Mouse (Mus musculus): Measurements from ENCODE around the gene Gemin2.
"Not testable (repeated sequence)": the region's sequence is repeated elsewhere in the genome, so short reads cannot be mapped to it uniquely, and the experiment has no call there.

Gemin2 gene

DNA sequence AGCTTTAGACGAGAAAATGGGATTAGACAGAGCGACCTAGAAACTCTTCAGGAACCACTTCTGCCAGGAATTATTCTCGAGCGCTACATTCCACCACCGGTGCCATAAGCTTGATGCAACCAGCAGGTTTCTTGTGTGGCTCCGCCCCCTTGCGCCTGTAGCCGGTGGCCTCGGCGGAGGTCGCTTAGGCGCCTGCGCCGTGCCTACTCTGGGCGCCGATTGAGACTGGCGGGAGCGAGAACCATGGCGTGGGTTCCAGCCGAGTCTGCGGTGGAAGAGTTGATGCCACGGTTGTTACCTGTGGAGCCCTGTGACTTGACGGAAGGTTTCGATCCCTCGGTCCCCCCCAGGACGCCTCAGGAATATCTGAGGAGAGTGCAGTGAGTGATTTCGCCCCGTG lies at the start of gene Gemin2:
Gene Gemin2, plus strand, starts transcription at position 160 of the 400 bp plus-strand sequence.
- peak; percentile 95 for DNase-seq (ENCODE audit: low spot score)

DNA sequence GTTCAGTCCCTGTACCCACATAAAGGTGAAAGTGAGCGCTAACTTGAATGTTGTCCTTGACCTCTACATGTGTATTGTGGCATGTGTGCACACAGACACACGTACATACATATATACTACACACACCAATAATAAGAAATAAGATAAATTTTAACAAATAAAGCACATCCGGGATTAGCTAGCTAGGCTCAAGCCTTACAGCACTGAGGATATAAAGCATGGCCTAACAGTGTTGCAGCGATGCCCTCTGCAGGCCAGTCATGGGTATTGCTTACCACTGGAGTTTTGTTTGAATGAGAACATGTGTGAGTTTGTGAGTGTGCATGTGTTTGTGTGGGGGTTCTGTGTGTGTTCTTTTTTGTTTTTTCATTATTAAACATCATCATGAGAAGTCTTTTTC lies 48.6 kb upstream of the Gemin2 start:
- DNase-seq (ENCODE audit: low spot score) = peak; percentile 46

DNA sequence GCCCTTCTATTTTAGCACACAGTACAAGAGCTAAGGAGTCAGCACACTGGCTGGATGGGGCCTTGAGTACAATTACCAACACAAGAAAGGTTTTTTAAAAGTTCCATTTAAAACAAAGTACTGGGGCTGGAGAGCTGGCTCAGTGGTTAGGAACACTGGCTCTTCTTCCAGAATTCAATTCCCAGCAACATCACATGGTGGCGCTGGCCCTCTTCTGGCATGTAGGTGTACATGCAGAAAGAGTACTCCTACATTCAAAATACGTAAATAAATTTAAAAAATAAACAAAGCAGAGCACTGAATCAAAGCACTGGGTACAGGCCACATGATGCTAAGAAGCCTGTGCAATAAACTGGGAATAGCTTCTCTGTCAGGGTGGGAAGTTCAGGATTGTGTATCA lies 36.2 kb upstream of the Gemin2 start:
- DNase-seq (ENCODE audit: low spot score) = no peak

DNA sequence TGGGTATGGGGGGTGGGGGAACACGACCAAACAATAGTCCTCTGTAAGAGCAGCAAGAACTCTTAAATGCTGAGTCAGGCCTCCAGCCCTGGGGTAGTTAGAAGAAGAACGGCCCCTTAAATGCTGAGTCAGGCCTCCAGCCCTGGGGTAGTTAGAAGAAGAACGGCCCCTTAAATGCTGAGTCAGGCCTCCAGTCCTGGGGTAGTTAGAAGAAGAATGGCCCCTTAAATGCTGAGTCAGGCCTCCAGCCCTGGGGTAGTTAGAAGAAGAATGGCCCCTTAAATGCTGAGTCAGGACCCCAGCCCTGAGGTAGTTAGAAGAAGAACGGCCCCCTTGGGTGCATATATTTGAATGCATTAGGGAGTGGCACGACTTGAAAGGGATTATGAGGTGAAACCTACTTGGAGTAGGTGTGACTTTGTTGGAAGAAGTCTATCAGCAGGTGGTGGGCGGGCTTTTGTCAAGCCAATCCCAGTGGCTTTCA lies 32.0 kb upstream of the Gemin2 start:
- not testable (repeated sequence) for DNase-seq (ENCODE audit: low spot score)

DNA sequence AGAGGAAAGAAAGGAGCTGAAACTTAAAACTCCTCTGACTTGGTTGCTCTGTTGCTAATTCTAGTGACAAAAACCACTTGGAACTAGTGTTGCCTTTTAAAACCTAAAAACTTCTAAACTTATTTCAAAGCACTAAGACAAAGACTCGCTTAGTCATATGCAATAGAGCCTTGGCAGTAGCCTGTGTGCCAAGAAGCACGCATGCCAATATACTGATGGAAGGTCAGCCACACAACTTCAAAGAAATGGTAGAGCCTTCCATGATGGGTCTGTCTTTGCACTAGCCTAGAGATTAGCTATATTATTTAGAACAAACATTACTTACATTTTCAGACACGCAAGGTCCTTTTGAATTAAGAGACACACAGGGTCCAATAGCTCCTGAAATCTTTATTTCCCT lies 27.4 kb upstream of the Gemin2 start:
- DNase-seq (ENCODE audit: low spot score) = no peak

DNA sequence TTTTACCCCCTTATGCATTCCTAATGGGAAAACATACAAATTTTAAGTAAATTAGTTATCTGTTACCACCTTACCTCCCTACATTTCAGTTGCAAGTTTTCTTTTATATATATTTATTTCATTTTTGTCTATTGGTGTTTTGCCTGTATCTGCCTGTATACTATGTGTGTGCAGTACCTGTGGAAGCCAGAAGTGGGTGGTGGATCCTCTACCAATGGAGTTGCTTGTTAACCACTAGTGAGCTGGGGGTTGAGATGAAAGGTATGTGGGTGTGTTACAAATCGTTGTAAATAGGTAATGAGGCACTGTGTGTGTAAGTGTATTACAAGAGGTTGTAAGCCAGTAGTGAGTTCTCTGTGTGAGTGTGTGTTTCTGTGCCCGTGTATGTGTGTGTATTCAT lies 2.7 kb upstream of the Gemin2 start:
- peak; percentile 27 for DNase-seq (ENCODE audit: low spot score)

DNA sequence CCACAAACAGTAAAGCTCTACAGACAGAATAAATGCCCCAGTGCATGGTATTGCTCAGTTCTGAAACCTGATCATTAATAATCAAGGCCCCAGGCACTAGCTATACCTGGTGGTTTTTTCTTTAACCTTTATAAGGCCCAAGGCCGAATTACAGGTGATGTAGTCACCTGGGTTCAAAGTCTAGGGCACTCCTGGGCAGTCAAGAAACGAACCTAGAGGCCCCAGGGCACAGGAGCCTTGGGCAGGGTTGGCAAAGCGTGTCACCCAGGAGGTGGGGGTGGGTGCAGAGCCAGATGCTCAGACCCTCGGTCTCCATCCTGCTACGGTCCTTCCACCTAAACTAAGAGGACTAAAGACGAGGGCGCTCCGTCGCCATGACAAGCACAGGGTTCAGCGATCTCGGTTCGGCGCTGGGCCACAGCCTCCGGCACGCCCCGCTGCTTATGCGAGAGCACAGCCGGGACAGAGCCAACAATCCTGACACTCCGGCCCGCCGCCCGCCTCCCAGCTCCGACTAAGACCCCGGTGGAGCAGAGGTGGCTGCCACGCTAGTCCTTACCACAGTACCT lies 1.8 kb upstream of the Gemin2 start:
- DNase-seq (ENCODE audit: low spot score) = no peak

DNA sequence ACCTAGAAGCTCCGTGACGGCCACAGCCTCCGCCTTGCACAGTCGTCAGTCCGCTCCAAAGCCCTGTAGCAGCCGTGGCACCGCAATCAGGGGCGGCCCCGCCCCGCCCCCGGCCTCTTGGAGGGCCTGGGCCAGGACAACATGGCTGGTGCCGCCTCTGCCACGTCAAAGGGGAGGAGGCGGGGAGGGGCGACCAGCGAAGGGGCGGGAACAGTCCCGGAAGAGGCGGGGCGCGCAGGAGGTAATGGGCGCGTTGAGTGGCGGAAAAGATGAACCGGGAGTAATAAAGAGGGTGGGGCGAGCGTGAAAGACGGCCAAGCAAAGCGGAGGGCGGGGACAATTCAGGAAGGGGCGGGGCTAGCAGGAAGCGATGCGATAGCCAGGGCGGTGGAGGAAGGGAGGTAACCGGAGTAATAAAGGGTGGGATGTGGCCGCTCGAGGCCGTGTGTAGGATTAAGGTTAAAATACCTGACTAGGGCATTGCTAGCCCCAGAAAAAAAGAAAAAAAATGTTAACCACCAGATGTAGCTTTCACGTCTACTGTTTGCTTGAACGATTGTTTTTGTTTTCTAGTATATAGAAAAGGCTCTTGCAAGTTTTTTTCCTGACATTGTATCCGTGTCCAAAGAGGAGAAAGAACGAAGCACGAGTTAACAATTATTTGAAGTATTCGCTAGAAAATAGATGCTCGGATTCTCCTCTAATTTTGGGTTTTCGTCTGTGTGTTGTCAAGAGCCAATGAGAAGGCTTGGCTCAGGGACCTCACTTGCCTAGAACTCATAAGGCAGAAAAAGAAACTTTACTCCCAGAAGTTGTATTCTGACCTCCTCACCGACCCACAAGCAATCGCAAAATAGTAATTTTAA lies 1.1 kb upstream of the Gemin2 start, which contains the start of gene Sec23a:
Gene Sec23a, minus strand, starts transcription at position 174 of the 866 bp plus-strand sequence.
- DNase-seq (ENCODE audit: low spot score) = peak; percentile 98

DNA sequence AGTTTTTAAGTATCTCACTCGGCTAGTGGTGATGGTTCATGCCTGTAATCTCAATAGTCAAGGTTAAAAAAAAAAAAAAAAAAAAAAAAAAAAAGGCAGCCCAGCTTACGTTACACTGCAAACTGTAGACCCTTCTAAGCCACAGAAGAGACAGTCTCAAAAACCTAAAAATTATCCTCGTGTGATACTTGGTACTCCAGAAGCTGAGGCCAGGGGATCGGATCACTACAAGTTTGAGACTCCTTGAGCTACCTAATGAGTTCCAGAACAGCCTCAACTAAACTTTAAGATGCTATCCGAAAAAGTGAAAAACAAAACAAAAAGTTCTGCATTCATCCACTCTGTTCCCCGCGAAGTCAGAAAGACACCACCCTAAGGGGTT lies 492 bp upstream of the Gemin2 start:
- peak; percentile 16 for DNase-seq (ENCODE audit: low spot score)

DNA sequence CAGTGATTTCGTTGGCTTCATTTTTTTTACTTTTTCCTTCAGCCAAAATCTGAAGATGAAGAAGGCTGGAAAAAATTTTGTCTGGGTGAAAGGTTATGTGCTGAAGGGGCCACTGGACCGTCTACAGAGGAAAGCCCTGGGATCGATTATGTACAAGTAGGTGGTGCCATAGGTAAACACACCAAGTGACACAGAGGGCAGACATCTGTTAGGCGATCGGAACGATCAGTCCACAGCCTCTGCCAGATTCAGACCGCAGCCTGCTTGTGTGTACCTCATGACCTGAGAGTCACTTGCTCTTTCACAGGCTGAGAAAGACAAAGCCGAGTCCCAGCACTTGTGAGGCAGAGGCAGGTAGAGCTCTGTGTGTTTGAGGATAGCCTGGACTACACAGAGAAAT lies 4.8 kb downstream of the Gemin2 start:
- no peak for DNase-seq (ENCODE audit: low spot score)

DNA sequence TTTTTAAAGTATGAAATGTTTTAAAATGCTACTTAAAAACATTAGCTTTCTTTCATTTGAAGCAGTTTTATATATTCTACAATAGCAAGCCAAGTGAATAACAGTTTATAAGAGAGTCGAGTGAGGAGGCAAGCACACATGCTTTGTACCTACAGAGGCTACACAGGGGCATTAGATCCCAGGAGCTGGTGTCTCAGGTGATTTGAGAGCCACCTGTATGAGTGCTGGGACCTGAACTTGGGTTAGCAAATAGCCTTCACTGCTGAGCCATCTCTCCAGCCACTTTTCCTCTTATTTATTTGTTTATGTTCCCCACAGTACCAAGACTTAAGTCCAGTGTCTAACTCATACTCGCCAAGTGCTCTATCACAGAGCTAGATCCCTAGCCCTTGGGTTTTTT lies 6.7 kb downstream of the Gemin2 start:
- no peak for DNase-seq (ENCODE audit: low spot score)

DNA sequence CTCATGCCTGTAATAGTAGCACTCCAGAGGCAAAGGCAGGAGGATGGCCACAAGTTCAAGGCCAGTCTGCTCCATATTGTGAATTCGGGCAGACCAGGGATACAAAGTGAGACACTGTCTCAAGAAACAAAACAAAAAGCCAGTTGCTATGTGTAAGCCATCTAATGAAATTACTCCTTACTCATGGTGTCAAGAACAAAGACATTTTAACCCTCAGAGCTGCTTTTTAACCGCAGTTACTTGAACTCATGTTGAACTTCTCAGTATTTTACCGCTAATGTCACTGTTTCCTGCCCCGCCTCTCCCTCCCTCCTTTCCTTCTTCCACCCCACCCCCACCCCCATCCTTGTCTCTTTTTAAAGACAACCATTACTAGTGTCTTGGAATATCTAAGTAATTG lies 8.1 kb downstream of the Gemin2 start:
- no peak for DNase-seq (ENCODE audit: low spot score)

DNA sequence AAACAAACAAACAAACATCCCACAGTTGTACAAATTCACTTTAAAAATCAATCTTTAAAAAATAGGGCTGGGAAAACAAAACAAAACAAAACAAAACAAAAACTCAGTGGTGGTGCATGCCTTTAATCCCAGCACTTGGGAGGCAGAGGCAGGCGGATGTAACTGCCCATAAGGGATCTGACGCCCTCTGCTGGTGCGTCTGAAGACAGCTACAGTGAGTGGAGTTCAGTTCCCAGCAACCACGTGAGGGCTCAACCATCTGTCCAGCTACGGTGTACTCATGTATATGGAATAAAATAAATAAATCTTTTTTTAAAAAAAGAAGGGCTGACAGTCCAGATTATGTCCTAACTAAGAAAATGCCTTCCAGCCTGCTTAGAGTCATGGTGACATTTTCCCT lies 18.9 kb downstream of the Gemin2 start:
- no peak for DNase-seq (ENCODE audit: low spot score)

DNA sequence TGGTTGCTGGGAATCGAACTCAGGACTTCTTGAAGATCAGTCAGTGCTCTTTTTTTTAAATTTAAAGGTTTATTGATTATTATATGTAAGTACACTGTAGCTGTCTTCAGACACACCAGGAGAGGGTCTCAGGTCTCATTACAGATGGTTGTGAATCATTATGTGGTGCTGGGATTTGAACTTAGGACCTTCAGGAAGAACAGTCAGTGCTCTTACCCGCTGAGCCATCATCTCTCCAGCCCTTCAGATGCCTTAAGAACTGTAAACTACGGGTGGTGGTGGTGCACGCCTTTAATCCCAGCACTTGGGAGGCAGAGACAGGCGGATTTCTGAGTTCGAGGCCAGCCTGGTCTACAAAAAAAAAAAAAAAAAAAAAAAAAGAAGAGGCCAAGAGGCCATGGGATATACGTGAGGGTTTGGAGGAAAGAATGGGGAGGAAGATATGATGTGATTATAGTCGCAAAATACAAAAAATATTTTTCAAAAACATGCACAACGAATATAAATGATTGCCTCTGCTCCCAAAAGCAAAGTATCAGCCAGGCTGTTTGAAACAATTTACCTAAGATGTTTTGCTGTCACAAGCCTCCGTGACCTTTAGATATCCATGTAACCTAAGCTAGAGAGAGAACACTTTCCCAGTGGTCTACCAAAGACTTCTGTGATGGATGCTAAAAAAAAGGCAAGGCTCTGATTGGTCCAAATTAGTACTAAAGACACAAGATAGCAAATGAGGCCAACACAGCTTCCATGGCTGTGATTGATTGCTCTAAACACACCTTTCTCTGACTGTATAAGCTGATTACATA lies 26.2 kb downstream of the Gemin2 start:
- no peak for DNase-seq (ENCODE audit: low spot score)

DNA sequence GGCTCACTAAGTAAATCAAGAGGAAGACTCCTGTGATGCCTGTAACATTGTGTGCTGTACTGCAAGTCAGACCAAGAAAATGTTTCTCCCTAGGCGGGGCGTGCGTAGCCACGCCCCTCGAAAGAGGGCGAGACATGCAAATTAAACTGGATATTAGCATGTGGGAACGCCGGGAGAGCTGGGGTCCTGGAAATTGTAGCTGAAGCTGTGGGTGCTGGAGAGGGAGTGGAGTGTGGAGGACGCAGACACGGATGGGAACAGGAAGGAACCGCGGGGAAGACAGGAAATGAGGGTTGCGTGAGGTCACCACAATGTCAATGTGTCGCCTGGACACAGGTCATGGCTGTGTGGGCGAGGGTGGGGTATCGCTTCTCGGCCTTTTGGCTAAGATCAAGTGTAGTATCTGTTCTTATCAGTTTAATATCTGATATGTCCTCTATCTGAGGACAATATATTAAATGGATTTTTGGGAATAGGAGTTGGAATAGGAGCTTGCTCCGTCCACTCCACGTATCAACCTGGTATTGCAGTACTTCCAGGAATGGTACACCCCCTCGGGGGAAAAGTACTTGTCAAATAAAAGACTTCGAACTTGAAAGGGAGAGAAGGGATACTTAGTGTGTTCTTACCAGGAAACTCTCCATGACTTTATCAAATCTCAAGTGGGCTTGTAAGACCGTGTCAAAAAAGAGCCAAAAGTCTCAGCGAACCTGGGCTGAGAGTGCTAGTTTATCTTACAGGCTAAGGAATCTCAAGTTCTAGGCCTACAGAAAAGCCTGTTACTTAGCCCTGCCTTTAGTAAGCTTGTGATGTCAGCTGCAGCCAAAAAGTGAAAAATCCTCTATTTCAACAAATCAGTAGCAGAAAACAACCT lies 27.0 kb downstream of the Gemin2 start:
- peak; percentile 84 for DNase-seq (ENCODE audit: low spot score)

DNA sequence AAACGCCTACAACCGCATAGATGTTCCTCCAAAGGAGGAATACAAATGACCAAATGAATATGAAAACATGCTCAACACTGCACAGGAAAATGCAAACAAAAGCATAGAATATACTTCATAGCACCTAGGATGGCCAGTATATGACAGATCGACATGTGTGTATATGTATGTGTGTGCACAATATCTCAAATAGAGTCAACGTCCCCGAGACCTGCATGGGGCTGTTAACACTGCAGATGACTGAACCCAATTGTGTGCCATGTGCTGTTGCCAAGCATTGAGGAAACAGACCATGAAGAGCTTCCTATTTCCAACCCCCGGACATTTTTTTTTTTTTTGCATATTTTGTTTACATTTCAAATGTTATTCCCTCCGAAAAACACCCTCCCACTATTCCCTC lies 27.7 kb downstream of the Gemin2 start:
- no peak for DNase-seq (ENCODE audit: low spot score)

DNA sequence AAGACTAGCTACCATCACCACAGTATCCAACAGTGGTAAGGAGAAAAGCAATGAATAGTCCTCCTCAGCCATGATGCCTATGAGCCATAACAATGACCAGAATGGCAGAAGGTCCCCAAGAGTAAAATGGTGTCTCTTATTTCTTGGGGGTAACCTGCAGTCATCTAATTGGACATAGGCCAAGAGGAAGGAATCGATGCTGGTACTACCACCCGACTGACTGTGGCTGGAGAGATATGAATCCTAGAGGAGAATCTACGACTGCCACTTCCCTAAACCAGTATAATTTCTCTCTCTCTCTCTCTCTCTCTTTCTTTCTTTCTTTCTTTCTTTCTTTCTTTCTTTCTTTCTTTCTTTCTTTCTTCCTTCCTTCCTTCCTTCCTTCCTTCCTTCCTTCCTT lies 39.3 kb downstream of the Gemin2 start:
- DNase-seq (ENCODE audit: low spot score) = no peak

DNA sequence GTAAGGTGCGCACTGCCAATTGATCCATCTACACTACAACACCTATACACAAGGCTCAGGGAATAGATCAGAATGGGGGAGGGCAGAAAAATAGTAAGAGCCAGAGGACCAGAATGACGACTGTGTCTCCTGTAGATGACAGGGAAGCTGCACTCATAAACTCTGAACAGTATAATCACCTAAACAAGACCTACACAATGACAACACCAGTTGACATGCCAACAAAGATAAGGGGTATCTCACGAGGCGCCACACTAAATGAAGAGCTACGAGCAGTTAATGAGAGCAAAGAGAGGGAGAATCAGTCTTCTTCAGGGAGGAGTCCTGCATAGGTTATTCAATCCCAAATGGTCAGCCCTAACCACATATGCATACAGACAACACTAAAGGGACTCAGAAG lies 40.0 kb downstream of the Gemin2 start:
- DNase-seq (ENCODE audit: low spot score) = no peak

DNA sequence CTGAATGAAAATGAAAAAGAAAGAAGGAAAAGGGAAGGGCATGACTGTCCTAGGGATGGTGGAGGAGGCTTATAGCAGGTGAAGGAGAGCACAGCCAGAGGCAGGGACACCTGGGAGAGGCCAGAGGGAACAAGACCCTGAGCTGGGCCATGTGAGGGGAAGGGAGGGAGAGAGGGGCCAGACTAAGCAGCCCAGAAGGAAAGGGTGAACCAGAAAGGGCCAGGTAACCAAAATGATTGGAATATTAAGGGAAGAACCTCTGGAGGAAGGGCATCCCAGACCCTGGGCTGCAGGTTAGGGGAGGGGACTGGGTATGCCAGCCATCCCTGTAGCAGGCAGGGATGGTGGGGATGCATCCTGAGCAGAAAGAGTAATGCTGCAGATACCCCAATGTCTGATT lies 40.8 kb downstream of the Gemin2 start:
- no peak for DNase-seq (ENCODE audit: low spot score)

DNA sequence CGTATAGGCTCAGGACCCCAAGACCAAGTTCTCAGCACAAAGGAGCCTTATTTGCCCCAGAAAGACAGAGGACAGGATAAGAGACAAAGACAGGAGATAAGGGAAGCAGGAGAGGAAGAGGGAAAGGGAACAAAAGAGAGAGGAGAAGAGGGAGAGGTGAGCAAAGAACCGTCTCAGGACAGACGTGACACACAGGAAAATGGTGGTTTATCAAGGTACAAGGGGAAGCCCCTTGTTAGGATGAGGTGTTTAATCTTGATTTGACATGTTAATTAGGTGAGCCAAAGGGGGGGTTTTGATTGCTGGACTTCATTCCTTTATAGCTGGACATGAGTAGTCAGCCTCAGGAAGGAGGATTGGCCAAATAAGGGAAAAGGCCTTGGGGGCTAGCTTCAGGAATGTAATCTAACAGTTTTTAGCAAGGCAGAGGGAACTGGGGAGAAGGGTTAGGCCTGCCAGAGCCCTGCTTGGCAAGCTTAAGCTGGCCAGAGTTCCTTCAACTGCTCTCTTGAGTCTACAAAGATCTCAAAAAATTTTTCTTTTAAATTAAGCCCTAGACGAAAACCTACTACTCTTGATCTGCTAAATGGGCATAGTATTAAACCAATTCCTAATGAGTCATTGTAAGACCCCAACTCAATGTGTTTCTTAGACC lies 42.1 kb downstream of the Gemin2 start:
- no peak for DNase-seq (ENCODE audit: low spot score)

DNA sequence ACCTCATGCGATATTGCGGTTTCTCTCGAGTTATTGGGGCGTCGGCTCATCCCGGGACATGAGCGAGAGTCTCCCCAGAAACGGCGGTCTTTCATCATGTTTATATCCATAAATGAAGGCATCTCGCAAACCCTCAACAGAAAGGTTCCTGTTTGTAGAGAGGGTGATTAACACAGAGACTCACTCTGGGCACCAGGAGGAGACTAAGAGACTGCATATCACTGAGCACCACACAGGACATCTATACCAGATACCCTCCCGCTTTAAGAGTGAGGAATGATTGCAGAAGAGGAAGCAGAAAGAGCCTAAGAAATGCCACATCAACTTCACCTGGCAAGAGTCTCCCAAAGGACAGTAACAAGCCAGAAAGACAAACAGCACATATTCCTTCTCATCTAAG lies 43.0 kb downstream of the Gemin2 start:
- no peak for DNase-seq (ENCODE audit: low spot score)

All from embryo, embryonic 10 days (tissue).